Mouse (Mus musculus): ENCODE data around the gene Gm8439. TPM values are rescaled to one million over a fixed set of nuclear protein-coding genes. Genes with fewer than 3 reads are reported as not detected.
"Not testable (repeated sequence)": the region's sequence is repeated elsewhere in the genome, so short reads cannot be mapped to it uniquely, and the experiment has no call there.

Gm8439 gene
- polyA plus RNA-seq, 1 experiment from 2014 or later: not detected

GRCm38 (mm10) chr4:120571070-120571464 lies 17.5 kb upstream of the Gm8439 start:
- Histone ChIP-seq H3K4me2 (ENCODE audit: low read depth, low read length) (peak overlapping the region; percentile 74), H3K4me3 (ENCODE audit: low read length) (peak overlapping the region; percentile 83; the same call in 1 of the 2 replicates), H3K27ac (ENCODE audit: low read length) (peak overlapping the region; percentile 99), H3K9ac (ENCODE audit: low read length) (peak overlapping the region; percentile 90), H3K27me3 (ENCODE audit: control insufficient read depth, insufficient read depth, low read length) (no peaks in the 10 kb centered on the region), H3K36me3 (ENCODE audit: control insufficient read depth, insufficient read depth) (0 out of 2 replicates have a peak, but pooled peaks cover 2% of the 10 kb centered on the region), H3K9me3 (replicated peaks; ENCODE audit: control insufficient read depth, low read length) (no peaks in the 10 kb centered on the region), H3K4me1 (ENCODE audit: control insufficient read depth, insufficient read depth, low read length) (peaks cover 34% of the 10 kb centered on the region)
- 62% methylated on average over 3 of the region's 3 CpGs for WGBS
- ATAC-seq (replicated peaks; ENCODE audit: extremely low read depth, insufficient read depth, low FRiP score): no peak

DNA sequence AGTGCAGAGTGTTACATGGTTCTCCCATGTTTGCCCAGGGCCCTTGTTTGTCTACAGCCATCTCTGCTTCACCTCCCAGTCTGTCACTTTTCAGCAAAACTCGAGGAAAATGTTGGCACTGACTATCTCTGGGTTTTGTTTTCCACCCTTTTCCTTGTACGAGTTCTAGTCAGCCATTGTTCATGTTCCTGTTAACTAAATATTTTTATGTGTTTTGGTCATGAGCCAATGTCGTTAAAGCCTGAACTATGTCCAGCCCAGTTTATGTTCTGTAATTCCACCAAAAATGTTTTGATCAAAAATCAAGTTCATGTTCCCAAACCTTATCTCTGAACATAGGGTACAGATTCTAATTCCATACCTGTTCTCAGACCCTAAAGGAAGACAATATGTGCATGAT lies 16.9 kb upstream of the Gm8439 start:
- Histone ChIP-seq H3K36me3 (ENCODE audit: control insufficient read depth, insufficient read depth) (no peaks in the 10 kb centered on the region), H3K4me3 (ENCODE audit: low read length) (no peak overlapping the region), H3K27ac (ENCODE audit: low read length) (0 out of 2 replicates have a peak overlapping the region, but pooled peaks have one; percentile 9), H3K4me1 (ENCODE audit: control insufficient read depth, insufficient read depth, low read length) (peaks cover 33% of the 10 kb centered on the region), H3K9me3 (replicated peaks; ENCODE audit: control insufficient read depth, low read length) (no peaks in the 10 kb centered on the region), H3K27me3 (ENCODE audit: control insufficient read depth, insufficient read depth, low read length) (no peaks in the 10 kb centered on the region), H3K9ac (ENCODE audit: low read length) (no peak overlapping the region), H3K4me2 (ENCODE audit: low read depth, low read length) (no peak overlapping the region)
- WGBS: 61% methylated on average over 3 of the region's 3 CpGs
- ATAC-seq (replicated peaks; ENCODE audit: extremely low read depth, insufficient read depth, low FRiP score): no peak

GRCm38 (mm10) chr4:120580894-120581293 lies 7.7 kb upstream of the Gm8439 start:
- no peak for ATAC-seq (replicated peaks; ENCODE audit: extremely low read depth, insufficient read depth, low FRiP score)
- 43% methylated on average over 5 of the region's 5 CpGs for WGBS

DNA sequence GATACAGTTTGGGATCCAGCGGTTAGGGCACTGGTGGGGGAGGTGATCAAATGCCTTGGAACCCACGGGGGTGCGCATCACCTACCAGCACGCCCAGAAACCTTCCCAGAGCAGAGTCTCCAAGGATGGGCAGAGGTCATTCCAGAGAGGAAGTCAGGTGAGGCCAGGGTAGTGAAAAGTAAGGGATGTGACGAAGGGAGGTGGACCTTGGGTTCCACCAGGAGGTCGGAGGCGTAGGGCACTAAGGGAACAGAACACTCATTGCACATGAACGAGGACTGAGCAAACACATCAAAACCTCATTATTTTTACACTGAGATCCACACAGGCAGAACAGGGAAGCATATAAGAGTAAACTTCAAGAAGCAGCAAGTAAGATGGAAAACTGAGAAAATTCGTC lies 6.8 kb upstream of the Gm8439 start:
- Histone ChIP-seq H3K9me3 (replicated peaks; ENCODE audit: control insufficient read depth, low read length) (no peaks in the 10 kb centered on the region), H3K27ac (ENCODE audit: low read length) (no peak overlapping the region), H3K36me3 (ENCODE audit: control insufficient read depth, insufficient read depth) (no peaks in the 10 kb centered on the region), H3K4me3 (ENCODE audit: low read length) (no peak overlapping the region), H3K4me2 (ENCODE audit: low read depth, low read length) (no peak overlapping the region), H3K4me1 (ENCODE audit: control insufficient read depth, insufficient read depth, low read length) (no peaks in the 10 kb centered on the region), H3K9ac (ENCODE audit: low read length) (no peak overlapping the region), H3K27me3 (ENCODE audit: control insufficient read depth, insufficient read depth, low read length) (no peaks in the 10 kb centered on the region)
- no peak for ATAC-seq (replicated peaks; ENCODE audit: extremely low read depth, insufficient read depth, low FRiP score)
- 80% methylated on average over 9 of the region's 9 CpGs for WGBS

More at GRCm38 (mm10) chr4:120580894-120581293, 7.7 kb upstream of the Gm8439 start:
- Histone ChIP-seq H3K9me3 (replicated peaks; ENCODE audit: control insufficient read depth, low read length) (no peaks in the 10 kb centered on the region), H3K4me2 (ENCODE audit: low read depth, low read length) (no peak overlapping the region), H3K27me3 (ENCODE audit: control insufficient read depth, insufficient read depth, low read length) (no peaks in the 10 kb centered on the region), H3K4me3 (ENCODE audit: low read length) (no peak overlapping the region), H3K9ac (ENCODE audit: low read length) (no peak overlapping the region), H3K36me3 (ENCODE audit: control insufficient read depth, insufficient read depth) (no peaks in the 10 kb centered on the region), H3K27ac (ENCODE audit: low read length) (no peak overlapping the region), H3K4me1 (ENCODE audit: control insufficient read depth, insufficient read depth, low read length) (no peaks in the 10 kb centered on the region)

- Histone ChIP-seq H3K27ac (ENCODE audit: low read length) (no peak overlapping the region), H3K4me3 (ENCODE audit: low read length) (no peak overlapping the region), H3K9ac (ENCODE audit: low read length) (no peak overlapping the region), H3K27me3 (ENCODE audit: control insufficient read depth, insufficient read depth, low read length) (no peaks in the 10 kb centered on the region), H3K4me1 (ENCODE audit: control insufficient read depth, insufficient read depth, low read length) (peaks cover 9% of the 10 kb centered on the region), H3K9me3 (replicated peaks; ENCODE audit: control insufficient read depth, low read length) (no peaks in the 10 kb centered on the region), H3K36me3 (ENCODE audit: control insufficient read depth, insufficient read depth) (no peaks in the 10 kb centered on the region), H3K4me2 (ENCODE audit: low read depth, low read length) (no peak overlapping the region)
- ATAC-seq (replicated peaks; ENCODE audit: extremely low read depth, insufficient read depth, low FRiP score): no peak
- 68% methylated on average over 1 of the region's 1 CpGs for WGBS
These were observed 1.6 kb upstream of the Gm8439 start for GRCm38 (mm10) chr4:120586986-120587385.

GRCm38 (mm10) chr4:120589070-120589469 lies 525 bp downstream of the Gm8439 start:
- Histone ChIP-seq H3K9me3 (replicated peaks; ENCODE audit: control insufficient read depth, low read length) (no peaks in the 10 kb centered on the region), H3K27ac (ENCODE audit: low read length) (no peak overlapping the region), H3K4me2 (ENCODE audit: low read depth, low read length) (no peak overlapping the region), H3K9ac (ENCODE audit: low read length) (no peak overlapping the region), H3K27me3 (ENCODE audit: control insufficient read depth, insufficient read depth, low read length) (no peaks in the 10 kb centered on the region), H3K4me3 (ENCODE audit: low read length) (no peak overlapping the region), H3K36me3 (ENCODE audit: control insufficient read depth, insufficient read depth) (no peaks in the 10 kb centered on the region), H3K4me1 (ENCODE audit: control insufficient read depth, insufficient read depth, low read length) (peaks cover 9% of the 10 kb centered on the region)
- 35% methylated on average over 3 of the region's 3 CpGs for WGBS
- no peak for ATAC-seq (replicated peaks; ENCODE audit: extremely low read depth, insufficient read depth, low FRiP score)

GRCm38 (mm10) chr4:120589815-120590422 lies 1.4 kb downstream of the Gm8439 start:
- 30% methylated on average over 5 of the region's 5 CpGs for WGBS
- Histone ChIP-seq H3K4me2 (ENCODE audit: low read depth, low read length) (peak overlapping the region; percentile 29), H3K36me3 (ENCODE audit: control insufficient read depth, insufficient read depth) (no peaks in the 10 kb centered on the region), H3K9me3 (replicated peaks; ENCODE audit: control insufficient read depth, low read length) (no peaks in the 10 kb centered on the region), H3K27ac (ENCODE audit: low read length) (no peak overlapping the region; the same call in 1 of the 2 replicates), H3K4me3 (ENCODE audit: low read length) (no peak overlapping the region), H3K9ac (ENCODE audit: low read length) (peak overlapping the region; percentile 48), H3K4me1 (ENCODE audit: control insufficient read depth, insufficient read depth, low read length) (peaks cover 9% of the 10 kb centered on the region), H3K27me3 (ENCODE audit: control insufficient read depth, insufficient read depth, low read length) (no peaks in the 10 kb centered on the region)
- peak; percentile 76 for ATAC-seq (replicated peaks; ENCODE audit: extremely low read depth, insufficient read depth, low FRiP score)

DNA sequence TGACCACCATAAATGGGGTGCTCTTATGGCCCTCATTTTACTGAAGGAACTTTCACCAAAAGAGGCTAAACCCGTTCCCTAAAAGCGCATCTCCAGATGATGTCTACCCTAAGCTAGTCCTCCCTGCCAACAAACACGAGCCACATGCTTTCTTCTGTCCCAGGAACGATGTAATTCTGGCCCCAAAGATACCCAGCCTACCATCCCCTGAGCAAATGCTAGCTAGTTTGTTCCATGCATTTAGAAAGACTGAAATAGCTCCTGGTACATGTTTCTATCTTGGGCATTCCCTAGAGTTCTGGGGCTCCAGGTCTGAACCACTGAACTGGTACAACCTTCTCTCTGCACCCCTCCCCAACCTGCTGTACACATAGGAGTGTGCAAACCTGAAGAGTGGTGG lies 2.4 kb downstream of the Gm8439 start:
- ATAC-seq (replicated peaks; ENCODE audit: extremely low read depth, insufficient read depth, low FRiP score): no peak
- H3K9ac ChIP-seq (ENCODE audit: low read length): no peak overlapping the region
- WGBS: 62% methylated on average over 4 of the region's 4 CpGs
- H3K4me3 ChIP-seq (ENCODE audit: low read length): no peak overlapping the region
- peaks cover 9% of the 10 kb centered on the region for H3K4me1 ChIP-seq (ENCODE audit: control insufficient read depth, insufficient read depth, low read length)
- no peaks in the 10 kb centered on the region for H3K9me3 ChIP-seq (replicated peaks; ENCODE audit: control insufficient read depth, low read length)
- H3K27ac ChIP-seq (ENCODE audit: low read length): no peak overlapping the region
- H3K27me3 ChIP-seq (ENCODE audit: control insufficient read depth, insufficient read depth, low read length): no peaks in the 10 kb centered on the region
- H3K36me3 ChIP-seq (ENCODE audit: control insufficient read depth, insufficient read depth): no peaks in the 10 kb centered on the region
- no peak overlapping the region for H3K4me2 ChIP-seq (ENCODE audit: low read depth, low read length)

GRCm38 (mm10) chr4:120596210-120596609 lies 7.7 kb downstream of the Gm8439 start:
- ATAC-seq (replicated peaks; ENCODE audit: extremely low read depth, insufficient read depth, low FRiP score); H3K9me3 ChIP-seq (replicated peaks; ENCODE audit: control insufficient read depth, low read length); H3K27ac ChIP-seq (ENCODE audit: low read length); H3K4me1 ChIP-seq (ENCODE audit: control insufficient read depth, insufficient read depth, low read length); H3K27me3 ChIP-seq (ENCODE audit: control insufficient read depth, insufficient read depth, low read length); H3K4me3 ChIP-seq (ENCODE audit: low read length); H3K4me2 ChIP-seq (ENCODE audit: low read depth, low read length); H3K36me3 ChIP-seq (ENCODE audit: control insufficient read depth, insufficient read depth); H3K9ac ChIP-seq (ENCODE audit: low read length): not testable (repeated sequence)
- WGBS: 87% methylated on average over 1 of the region's 1 CpGs
